Mouse (Mus musculus) CH12.LX (cell line): ENCODE measurements around the gene Ppm1l.

Experiments used
- BHLHE40 ChIP-seq: IDR thresholded peaks from 2 replicates; pipeline ENCODE4 v1.6.1; 2011; ENCODE audit warnings: mild to moderate bottlenecking, low read depth, low read length, improper control_type of control experiment
- CTCF ChIP-seq, 2 experiments: IDR thresholded peaks in 1 of 2; conservative IDR thresholded peaks in 1 of 2; 2 replicates each; pipeline ENCODE4 v1.5.1; 2011 to 2012; ENCODE audit warnings: low read depth in 2 of 2, low read length in 2 of 2, improper control_type of control experiment in 1 of 2, inconsistent platforms in 1 of 2, mild to moderate bottlenecking in 1 of 2, moderate library complexity in 1 of 2
- EP300 ChIP-seq: IDR thresholded peaks from 2 replicates; pipeline ENCODE4 v1.6.1; 2011; ENCODE audit warnings: low read length, improper control_type of control experiment
- HCFC1 ChIP-seq: IDR thresholded peaks from 2 replicates; pipeline ENCODE4 v1.6.1; 2012; ENCODE audit warnings: low read depth, mild to moderate bottlenecking, inconsistent platforms, low read length, improper control_type of control experiment
- MAX ChIP-seq: IDR thresholded peaks from 2 replicates; pipeline ENCODE4 v1.6.1; 2011; ENCODE audit warnings: low read length, improper control_type of control experiment
- MEF2A ChIP-seq: IDR thresholded peaks from 2 replicates; pipeline ENCODE4 v1.6.1; 2014; ENCODE audit warnings: low read depth, mild to moderate bottlenecking, inconsistent platforms, low read length, improper control_type of control experiment, borderline replicate concordance
- MXI1 ChIP-seq: IDR thresholded peaks from 2 replicates; pipeline ENCODE4 v1.6.1; 2011; ENCODE audit warnings: mild to moderate bottlenecking, low read depth, low read length, improper control_type of control experiment
- POLR2A ChIP-seq: IDR thresholded peaks from 2 replicates; pipeline ENCODE4 v1.6.1; 2011; ENCODE audit warnings: low read depth, mild to moderate bottlenecking, improper control_type of control experiment, low read length
- POLR2AphosphoS2 ChIP-seq: IDR thresholded peaks from 2 replicates; pipeline ENCODE4 v1.6.1; 2011; ENCODE audit warnings: low read depth, low read length, improper control_type of control experiment
- TBP ChIP-seq: conservative IDR thresholded peaks from 2 replicates; pipeline ENCODE4 v1.6.1; 2011; ENCODE audit warnings: low read depth, low read length, improper control_type of control experiment
- ZMIZ1 ChIP-seq: IDR thresholded peaks from 2 replicates; pipeline ENCODE4 v1.6.1; 2012; ENCODE audit warnings: low read depth, mild to moderate bottlenecking, inconsistent platforms, low read length, improper control_type of control experiment
- ZNF384 ChIP-seq: IDR thresholded peaks from 2 replicates; pipeline ENCODE4 v1.6.1; 2012; ENCODE audit warnings: low read depth, low read length, improper control_type of control experiment, inconsistent platforms

GRCm38 (mm10) chr3:69354681-69355080 is 38.0 kb downstream of the Ppm1l start:
- TF ChIP-seq ZNF384, result no peak
- TF ChIP-seq CTCF (conservative IDR thresholded peaks at IDR 0.05 in 1 of 2, IDR thresholded peaks at IDR 0.05 in 1 of 2; ENCODE audit: low read depth in 2 of 2, low read length in 2 of 2), result no peak
- no peak for TF ChIP-seq POLR2A
- no peak for TF ChIP-seq MAX
- TF ChIP-seq TBP, result no peak
- no peak for TF ChIP-seq BHLHE40
- TF ChIP-seq ZMIZ1, result no peak
- TF ChIP-seq POLR2AphosphoS2, result no peak
- no peak for TF ChIP-seq EP300
- no peak for TF ChIP-seq HCFC1
- TF ChIP-seq MEF2A, result no peak
- no peak for TF ChIP-seq MXI1
